Comparison of ENCODE assay signal across 1 mouse cellular context in genomic region chr17:26893492-26893891, GRCm38 (mm10).
TF ChIP-seq lines count a peak whose summit lies in the region.

No protein-coding gene starts in this region.

TF ChIP-seq in myocyte, 11 proteins besides CTCF, POLR2A, EP300 and RAD21:
- TF ChIP-seq MYOD1 (IDR thresholded peaks at IDR 0.05; ENCODE audit: control insufficient read depth in 1 of 3, insufficient read length in 2 of 3, low read depth in 2 of 3), result no peak
- TF ChIP-seq TCF3 (IDR thresholded peaks at IDR 0.05; ENCODE audit: insufficient read length, low read depth), result no peak
- no peak for TF ChIP-seq CEBPB (IDR thresholded peaks at IDR 0.05; ENCODE audit: insufficient read depth, poor library complexity, severe bottlenecking)
- no peak for TF ChIP-seq SRF (IDR thresholded peaks at IDR 0.05; ENCODE audit: control insufficient read depth, insufficient read length, low read depth)
- TF ChIP-seq TCF12 (IDR thresholded peaks at IDR 0.05; ENCODE audit: insufficient read depth, poor library complexity, severe bottlenecking), result no peak
- no peak for TF ChIP-seq USF1 (IDR thresholded peaks at IDR 0.05; ENCODE audit: low read depth)
- no peak for TF ChIP-seq MYOG (IDR thresholded peaks at IDR 0.05; ENCODE audit: control insufficient read depth in 1 of 3, insufficient read depth in 1 of 3, insufficient read length in 2 of 3, low read depth in 2 of 3)
- TF ChIP-seq POLR2AphosphoS2 (IDR thresholded peaks at IDR 0.05; ENCODE audit: insufficient read length, low read depth), result no peak
- TF ChIP-seq E2F4 (IDR thresholded peaks at IDR 0.05; ENCODE audit: insufficient read depth), result no peak
- no peak for TF ChIP-seq MAX (IDR thresholded peaks at IDR 0.05; ENCODE audit: low read depth)
